Comparison of ENCODE assay signal across 8 mouse cellular contexts in the genomic region with DNA sequence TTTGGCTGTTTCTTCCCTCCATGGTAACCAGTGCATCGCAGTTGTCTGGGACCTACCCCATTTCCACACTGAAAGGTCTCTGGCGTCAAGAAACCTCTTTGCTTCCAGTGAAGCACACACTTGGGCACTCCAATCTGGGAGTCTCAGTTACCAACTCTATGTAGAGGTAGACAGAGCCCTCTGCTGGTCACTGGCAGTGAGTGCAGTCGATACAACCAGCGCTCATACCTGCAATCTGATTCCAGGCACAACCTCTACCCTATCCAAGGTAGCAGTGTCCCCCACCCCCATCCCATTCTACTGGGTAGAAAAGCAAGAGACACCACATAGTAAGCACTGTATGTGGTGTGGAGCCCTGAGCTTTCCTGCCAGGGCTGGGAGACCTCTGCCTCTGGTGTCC. TPM values are rescaled to one million over a fixed set of nuclear protein-coding genes. Genes with fewer than 3 reads are reported as not detected.
DNase-seq lines count a peak whose midpoint lies in the region; ATAC-seq and TF ChIP-seq lines count a peak whose summit lies in the region.

No protein-coding gene starts in this region.

- H3K4me2 ChIP-seq in embryonic facial prominence, embryonic 11.5 days (ENCODE audit: low read depth, low read length) = no peak overlapping the region
- no peak overlapping the region for H3K4me2 ChIP-seq in liver, embryonic 15.5 days

- peak; percentile 90 for TF ChIP-seq CTCF in E14TG2a.4 (conservative IDR thresholded peaks at IDR 0.05; ENCODE audit: low read length)
- TF ChIP-seq CTCF in olfactory bulb, adult 2 months (IDR thresholded peaks at IDR 0.05; ENCODE audit: insufficient read depth, low read depth, low read length) = peak; percentile 24; the same call in 1 of the 2 replicates

- DNase-seq in adrenal gland, postnatal 25 days = peak; percentile 53
- DNase-seq in embryonic facial prominence, embryonic 11.5 days (ENCODE audit: low spot score) = peak; percentile 88
- peak; percentile 73 to 84 for DNase-seq in heart, postnatal 10 days
- peak; percentile 73 to 78 for DNase-seq in kidney, postnatal 25 days
- peak; percentile 36 to 40 for DNase-seq in thymus, postnatal 36 days

- H3K27ac ChIP-seq in embryonic facial prominence, embryonic 11.5 days (replicated peaks; ENCODE audit: low read depth, low read length) = no peak overlapping the region
- no peak overlapping the region for H3K27ac ChIP-seq in liver, embryonic 15.5 days (replicated peaks)
- H3K27ac ChIP-seq in olfactory bulb, adult 2 months (ENCODE audit: insufficient read depth, low read depth, low read length) = no peak overlapping the region

- no peak overlapping the region for H3K4me3 ChIP-seq in E14TG2a.4 (replicated peaks; ENCODE audit: low read length)
- no peak overlapping the region for H3K4me3 ChIP-seq in embryonic facial prominence, embryonic 11.5 days (ENCODE audit: low read depth, low read length)
- H3K4me3 ChIP-seq in liver, embryonic 15.5 days (replicated peaks) = no peak overlapping the region
- H3K4me3 ChIP-seq in olfactory bulb, adult 2 months (ENCODE audit: insufficient read depth, low read depth, low read length) = no peak overlapping the region

- peaks cover 11% of the 10 kb centered on the region for H3K4me1 ChIP-seq in E14TG2a.4 (replicated peaks; ENCODE audit: low read depth, low read length)
- H3K4me1 ChIP-seq in embryonic facial prominence, embryonic 11.5 days (ENCODE audit: control insufficient read depth, insufficient read depth, low read length) = no peaks in the 10 kb centered on the region
- H3K4me1 ChIP-seq in liver, embryonic 15.5 days (replicated peaks) = peaks cover 7% of the 10 kb centered on the region
- peaks cover 7% of the 10 kb centered on the region for H3K4me1 ChIP-seq in olfactory bulb, adult 2 months (ENCODE audit: control insufficient read depth, insufficient read depth, low read length)

- no peaks in the 10 kb centered on the region for H3K36me3 ChIP-seq in E14TG2a.4 (ENCODE audit: insufficient read depth, low read length)
- no peaks in the 10 kb centered on the region for H3K36me3 ChIP-seq in embryonic facial prominence, embryonic 11.5 days (replicated peaks; ENCODE audit: control insufficient read depth, insufficient read depth, low read depth, low read length)
- no peaks in the 10 kb centered on the region for H3K36me3 ChIP-seq in liver, embryonic 15.5 days (replicated peaks)

- TF ChIP-seq POLR2A in olfactory bulb, adult 2 months (IDR thresholded peaks at IDR 0.05; ENCODE audit: insufficient read depth, low read depth, low read length) = no peak

- peaks cover 9% of the 10 kb centered on the region; the same call in 1 of the 2 replicates for H3K27me3 ChIP-seq in E14TG2a.4 (ENCODE audit: insufficient read depth, low read length)
- no peaks in the 10 kb centered on the region for H3K27me3 ChIP-seq in embryonic facial prominence, embryonic 11.5 days (ENCODE audit: control insufficient read depth, insufficient read depth, low read length)
- peaks cover 35% of the 10 kb centered on the region for H3K27me3 ChIP-seq in liver, embryonic 15.5 days

- WGBS in embryonic facial prominence, embryonic 11.5 days = 10% methylated on average over 4 of the region's 4 CpGs
- 8% methylated on average over 4 of the region's 4 CpGs for WGBS in liver, embryonic 15.5 days (ENCODE audit: insufficient replicate concordance)
- WGBS in olfactory bulb, adult 2 months = 7% methylated on average over 4 of the region's 4 CpGs

- H3K9me3 ChIP-seq in E14TG2a.4 (ENCODE audit: low read length) = peaks cover 11% of the 10 kb centered on the region
- H3K9me3 ChIP-seq in embryonic facial prominence, embryonic 11.5 days (replicated peaks; ENCODE audit: control insufficient read depth, low read length) = no peaks in the 10 kb centered on the region
- H3K9me3 ChIP-seq in liver, embryonic 15.5 days (replicated peaks) = no peaks in the 10 kb centered on the region

- intact Hi-C loops in heart, postnatal 10 days (cut with DNase I) = loop anchor here (1.0 to 5.0 kb wide), 4 partner anchors 44 to 375 kb away; no protein-coding TSS in a partner anchor

- ATAC-seq in embryonic facial prominence, embryonic 11.5 days (replicated peaks; ENCODE audit: insufficient number of reproducible peaks, low FRiP score, low TSS enrichment, low read depth) = no peak
- ATAC-seq in liver, embryonic 15.5 days (ENCODE audit: insufficient read depth) = 0 out of 2 replicates have a peak, but pooled peaks have one; percentile 19

- H3K9ac ChIP-seq in embryonic facial prominence, embryonic 11.5 days (replicated peaks; ENCODE audit: low read length) = no peak overlapping the region
- H3K9ac ChIP-seq in liver, embryonic 15.5 days = no peak overlapping the region

RNA-seq across cellular contexts. Expression of gene Galnt15, which starts 3.7 kb away (rescaled TPM):
- total RNA-seq in adrenal gland, postnatal 25 days (2021) = 4.3 and 4.6 TPM in 2 replicates
- 0.04 and 0.20 TPM in 2 replicates for polyA plus RNA-seq in embryonic facial prominence, embryonic 11.5 days (2014; fragmentation: Nextera tagmentation; extraction: Ambion mirVana)
- 10 to 100 TPM; 11.6 to 13.0 TPM for total RNA-seq in heart, postnatal 10 days (2021)
- polyA plus RNA-seq in liver, embryonic 15.5 days (2015; fragmentation: Nextera tagmentation; extraction: Ambion mirVana) = not detected in 2 replicates
- polyA plus RNA-seq in olfactory bulb, adult 2 months (2012; ENCODE audit: insufficient read depth, insufficient read length, low replicate concordance, missing spikeins) = not detected in 2 replicates

RNA-seq across cellular contexts. Expression of gene Oxnad1, which starts 52.7 kb away (rescaled TPM):
- total RNA-seq in adrenal gland, postnatal 25 days (2021) = 37.6 and 51.6 TPM in 2 replicates
- polyA plus RNA-seq in embryonic facial prominence, embryonic 11.5 days (2014; fragmentation: Nextera tagmentation; extraction: Ambion mirVana) = 14.7 and 19.3 TPM in 2 replicates
- 10 to 100 TPM; 45.1 to 49.3 TPM for total RNA-seq in heart, postnatal 10 days (2021)
- polyA plus RNA-seq in liver, embryonic 15.5 days (2015; fragmentation: Nextera tagmentation; extraction: Ambion mirVana) = 13.7 and 14.5 TPM in 2 replicates
- not detected in 2 replicates for polyA plus RNA-seq in olfactory bulb, adult 2 months (2012; ENCODE audit: insufficient read depth, insufficient read length, low replicate concordance, missing spikeins)

RNA-seq across cellular contexts. Expression of gene Dph3, which starts 53.0 kb away (rescaled TPM):
- 54.5 and 69.4 TPM in 2 replicates for total RNA-seq in adrenal gland, postnatal 25 days (2021)
- polyA plus RNA-seq in embryonic facial prominence, embryonic 11.5 days (2014; fragmentation: Nextera tagmentation; extraction: Ambion mirVana) = 95.7 and 96.1 TPM in 2 replicates
- 10 to 100 TPM; 83.4 to 83.7 TPM for total RNA-seq in heart, postnatal 10 days (2021)
- 58.9 and 66.2 TPM in 2 replicates for polyA plus RNA-seq in liver, embryonic 15.5 days (2015; fragmentation: Nextera tagmentation; extraction: Ambion mirVana)
- not detected in 2 replicates for polyA plus RNA-seq in olfactory bulb, adult 2 months (2012; ENCODE audit: insufficient read depth, insufficient read length, low replicate concordance, missing spikeins)

Comparison
In these comparisons a context has a peak if more than half of its experiments do, and no peak if none do; other contexts are left out.
1. DNase-seq: peak in every context shown above with its lines; median percentile 88 in embryonic facial prominence, embryonic 11.5 days; 78 in heart, postnatal 10 days; 76 in kidney, postnatal 25 days; 53 in adrenal gland, postnatal 25 days; 38 in thymus, postnatal 36 days.
2. RNA of gene Oxnad1, which starts 52.7 kb away (polyA plus RNA-seq): 14.7 to 19.3 TPM in embryonic facial prominence, embryonic 11.5 days and 13.7 to 14.5 TPM in liver, embryonic 15.5 days; not detected in olfactory bulb, adult 2 months; every median in the first group is over 10 times any median in the second.
3. RNA of gene Dph3, which starts 53.0 kb away (polyA plus RNA-seq): 95.7 to 96.1 TPM in embryonic facial prominence, embryonic 11.5 days and 58.9 to 66.2 TPM in liver, embryonic 15.5 days; not detected in olfactory bulb, adult 2 months; every median in the first group is over 10 times any median in the second.